Mouse (Mus musculus) MEL (cell line): ENCODE data around the gene Syt16. TPM values are rescaled to one million over a fixed set of nuclear protein-coding genes. Genes with fewer than 3 reads are reported as not detected.

Source experiments
- DNase-seq: peaks from one replicate; pipeline ENCODE4 v3.0.0; 2011; ENCODE audit warnings: low read depth, low spot score
- H3K27ac ChIP-seq: 2 replicates; pipeline ENCODE4 v1.5.1; 2012; ENCODE audit warnings: low read depth, mild to moderate bottlenecking, control low read depth, low read length, moderate library complexity; ENCODE audit not compliant: control insufficient read depth
- H3K27me3 ChIP-seq, 2 experiments: fragments of 150-350 bp in 1 of 2; sonication (generic) in 1 of 2; 2 replicates each; pipeline ENCODE4 v1.6.1; 2012; ENCODE audit warnings: low read length in 2 of 2, mild to moderate bottlenecking in 2 of 2, improper control_type of control experiment in 1 of 2, moderate library complexity in 1 of 2; ENCODE audit not compliant: insufficient read depth in 2 of 2, control insufficient read depth in 1 of 2
- H3K36me3 ChIP-seq, 2 experiments: 2 replicates each; pipeline ENCODE4 v1.6.1; 2012 to 2014; ENCODE audit warnings: low read length in 2 of 2, improper control_type of control experiment in 1 of 2, inconsistent platforms in 1 of 2, mild to moderate bottlenecking in 1 of 2; ENCODE audit not compliant: insufficient read depth in 2 of 2, control insufficient read depth in 1 of 2
- H3K4me1 ChIP-seq, 2 experiments: fragments of 150-350 bp in 1 of 2; sonication (generic) in 1 of 2; 2 replicates each; pipeline ENCODE4 v1.6.1; 2012; ENCODE audit warnings: low read length in 2 of 2, improper control_type of control experiment in 1 of 2, mild to moderate bottlenecking in 1 of 2; ENCODE audit not compliant: insufficient read depth in 2 of 2, control insufficient read depth in 1 of 2
- H3K4me3 ChIP-seq, 2 experiments: fragments of 150-350 bp in 1 of 2; sonication (generic) in 1 of 2; 2 replicates each; pipeline ENCODE4 v1.5.1; 2012; ENCODE audit warnings: low read depth in 2 of 2, low read length in 2 of 2, mild to moderate bottlenecking in 2 of 2, moderate library complexity in 2 of 2, control low read depth in 1 of 2, improper control_type of control experiment in 1 of 2; ENCODE audit not compliant: control insufficient read depth in 1 of 2, insufficient read depth in 1 of 2
- H3K79me2 ChIP-seq: 2 replicates; pipeline ENCODE4 v1.6.1; 2012; ENCODE audit warnings: mild to moderate bottlenecking, low read length, moderate library complexity; ENCODE audit not compliant: control insufficient read depth, poor library complexity, insufficient read depth
- H3K9ac ChIP-seq: 2 replicates; pipeline ENCODE4 v1.6.1; 2012; ENCODE audit warnings: low read depth, mild to moderate bottlenecking, control low read depth, low read length, moderate library complexity; ENCODE audit not compliant: control insufficient read depth, poor library complexity, severe bottlenecking
- H3K9me3 ChIP-seq: fragments of 150-350 bp; sonication (generic); replicated peaks from 2 replicates; pipeline ENCODE4 v1.6.1; 2012; ENCODE audit warnings: mild to moderate bottlenecking, low read length, improper control_type of control experiment, moderate library complexity; ENCODE audit not compliant: insufficient read depth
- BHLHE40 ChIP-seq: IDR thresholded peaks from 2 replicates; pipeline ENCODE4 v1.6.1; 2012; ENCODE audit warnings: low read depth, mild to moderate bottlenecking, inconsistent platforms, low read length, improper control_type of control experiment, borderline replicate concordance
- CHD1 ChIP-seq: IDR thresholded peaks from 2 replicates; pipeline ENCODE4 v1.6.1; 2012; ENCODE audit warnings: low read depth, mild to moderate bottlenecking, inconsistent platforms, low read length, improper control_type of control experiment
- CHD2 ChIP-seq: IDR thresholded peaks from 2 replicates; pipeline ENCODE4 v1.6.1; 2011; ENCODE audit warnings: low read length, improper control_type of control experiment
- CTCF ChIP-seq, 3 experiments: IDR thresholded peaks in 2 of 3; conservative IDR thresholded peaks in 1 of 3; 2 replicates each; pipeline ENCODE4 v1.5.1; 2011 to 2012; ENCODE audit warnings: low read length in 3 of 3, low read depth in 2 of 3, mild to moderate bottlenecking in 2 of 3, improper control_type of control experiment in 1 of 3, inconsistent platforms in 1 of 3, mixed read lengths in 1 of 3, moderate library complexity in 1 of 3; ENCODE audit not compliant: control insufficient read depth in 1 of 3, insufficient read depth in 1 of 3, poor library complexity in 1 of 3, severe bottlenecking in 1 of 3
- ELF1 ChIP-seq: IDR thresholded peaks from 2 replicates; pipeline ENCODE4 v1.6.1; 2014; ENCODE audit warnings: low read depth, mild to moderate bottlenecking, inconsistent platforms, low read length, improper control_type of control experiment, moderate library complexity
- GATA1 ChIP-seq: IDR thresholded peaks from 2 replicates; pipeline ENCODE4 v1.6.1; 2011; ENCODE audit warnings: low read depth, low read length, improper control_type of control experiment
- HCFC1 ChIP-seq: IDR thresholded peaks from 2 replicates; pipeline ENCODE4 v1.6.1; 2012; ENCODE audit warnings: low read depth, mild to moderate bottlenecking, inconsistent platforms, low read length, improper control_type of control experiment, moderate library complexity
- MAFK ChIP-seq: IDR thresholded peaks from 2 replicates; pipeline ENCODE4 v1.6.1; 2011; ENCODE audit warnings: low read depth, mild to moderate bottlenecking, low read length, improper control_type of control experiment, borderline replicate concordance
- MAX ChIP-seq: IDR thresholded peaks from 2 replicates; pipeline ENCODE4 v1.6.1; 2011; ENCODE audit warnings: low read length, improper control_type of control experiment
- MAZ ChIP-seq: IDR thresholded peaks from 2 replicates; pipeline ENCODE4 v1.6.1; 2012; ENCODE audit warnings: low read depth, mild to moderate bottlenecking, inconsistent platforms, low read length, improper control_type of control experiment
- MEF2A ChIP-seq: IDR thresholded peaks from 2 replicates; pipeline ENCODE4 v1.6.1; 2014; ENCODE audit warnings: low read depth, mild to moderate bottlenecking, inconsistent platforms, low read length, improper control_type of control experiment; ENCODE audit not compliant: poor library complexity, insufficient replicate concordance, severe bottlenecking; ENCODE audit errors: extremely low read depth
- MYB ChIP-seq: IDR thresholded peaks from 2 replicates; pipeline ENCODE4 v1.6.1; 2011; ENCODE audit warnings: mild to moderate bottlenecking, low read depth, low read length, improper control_type of control experiment
- NRF1 ChIP-seq: IDR thresholded peaks from 2 replicates; pipeline ENCODE4 v1.6.1; 2014; ENCODE audit warnings: low read depth, mild to moderate bottlenecking, inconsistent platforms, low read length, improper control_type of control experiment, moderate library complexity; ENCODE audit not compliant: poor library complexity, insufficient read depth, severe bottlenecking
- POLR2AphosphoS2 ChIP-seq: IDR thresholded peaks from 2 replicates; pipeline ENCODE4 v1.6.1; 2011; ENCODE audit warnings: low read length, improper control_type of control experiment
- RAD21 ChIP-seq: IDR thresholded peaks from 2 replicates; pipeline ENCODE4 v1.6.1; 2011; ENCODE audit warnings: mild to moderate bottlenecking, low read depth, low read length, improper control_type of control experiment
- RCOR1 ChIP-seq: IDR thresholded peaks from 2 replicates; pipeline ENCODE4 v1.6.1; 2012; ENCODE audit warnings: low read depth, mild to moderate bottlenecking, inconsistent platforms, low read length, improper control_type of control experiment
- SIN3A ChIP-seq: IDR thresholded peaks from 2 replicates; pipeline ENCODE4 v1.6.1; 2012; ENCODE audit warnings: low read length, improper control_type of control experiment, inconsistent platforms
- SMC3 ChIP-seq: IDR thresholded peaks from 2 replicates; pipeline ENCODE4 v1.6.1; 2011; ENCODE audit warnings: low read depth, low read length, improper control_type of control experiment
- TCF12 ChIP-seq: IDR thresholded peaks from 2 replicates; pipeline ENCODE4 v1.6.1; 2014; ENCODE audit warnings: low read depth, mild to moderate bottlenecking, inconsistent platforms, low read length, improper control_type of control experiment, moderate library complexity
- USF2 ChIP-seq, 2 experiments: IDR thresholded peaks; 2 replicates each; pipeline ENCODE4 v1.6.1; 2011 to 2012; ENCODE audit warnings: improper control_type of control experiment in 2 of 2, low read length in 2 of 2, borderline replicate concordance in 1 of 2, inconsistent platforms in 1 of 2, low read depth in 1 of 2, mild to moderate bottlenecking in 1 of 2; ENCODE audit not compliant: insufficient read depth in 1 of 2
- ZC3H11A ChIP-seq: IDR thresholded peaks from 2 replicates; pipeline ENCODE4 v1.6.1; 2012; ENCODE audit warnings: low read depth, mild to moderate bottlenecking, inconsistent platforms, low read length, improper control_type of control experiment
- ZMIZ1 ChIP-seq: IDR thresholded peaks from 2 replicates; pipeline ENCODE4 v1.6.1; 2012; ENCODE audit warnings: low read depth, mild to moderate bottlenecking, inconsistent platforms, low read length, improper control_type of control experiment, moderate library complexity
- polyA plus RNA-seq, 2 experiments: library from polyadenylated mRNA; stranded (reverse) in 1 of 2; unstranded in 1 of 2; fragments of >175 nt in 1 of 2; fragments of >200 nt in 1 of 2; gene quantifications; 2 replicates each; pipeline versions ENCODE4 v1.2.1 to v1.2.4; 2012; ENCODE audit warnings: low replicate concordance in 2 of 2, low read depth in 1 of 2; ENCODE audit not compliant: insufficient read length in 2 of 2, insufficient read depth in 1 of 2, missing spikeins in 1 of 2
- total RNA-seq: library from RNA; depleted of rRNA; stranded (reverse); fragments of 300-350 nt; gene quantifications from 2 replicates; pipeline ENCODE4 v1.2.3, GENCODE M21; 2012

Syt16 gene
- total and polyA plus RNA-seq, 3 experiments = 0.07 TPM; not detected in 2

GRCm38 (mm10) chr12:74316989-74317759 is 319.7 kb downstream of the Syt16 start:
- peak; percentile 50 for DNase-seq
- Histone ChIP-seq H3K4me1 (no peaks in the 10 kb centered on the region), H3K4me3 (no peak overlapping the region), H3K27me3 (no peaks in the 10 kb centered on the region), H3K9me3 (no peaks in the 10 kb centered on the region), H3K27ac (no peak overlapping the region), H3K79me2 (no peaks in the 10 kb centered on the region), H3K9ac (no peak overlapping the region), H3K36me3 (no peaks in the 10 kb centered on the region)
- TF ChIP-seq POLR2AphosphoS2 (no peak), SMC3 (peak; percentile 56), TCF12 (no peak), MEF2A (no peak), CTCF (IDR thresholded peaks at IDR 0.05 in 2 of 3, conservative IDR thresholded peaks at IDR 0.05 in 1 of 3; ENCODE audit: control insufficient read depth in 1 of 3, insufficient read depth in 1 of 3, low read depth in 2 of 3, low read length in 3 of 3, poor library complexity in 1 of 3, severe bottlenecking in 1 of 3) (peak; percentile 54 to 60 (median 55)), RAD21 (peak; percentile 15), MYB (no peak)
- TF ChIP-seq, all 39 proteins: peak for 3

- no peak overlapping the region for H3K27ac ChIP-seq
- H3K4me1 ChIP-seq = no peaks in the 10 kb centered on the region
- TF ChIP-seq HCFC1 (no peak), RCOR1 (no peak), CHD1 (no peak), USF2 (IDR thresholded peaks at IDR 0.05; ENCODE audit: borderline replicate concordance in 1 of 2, insufficient read depth in 1 of 2, low read depth in 1 of 2, low read length in 2 of 2) (no peak), ZMIZ1 (no peak), ZC3H11A (peak; percentile 72), NRF1 (no peak), CTCF (IDR thresholded peaks at IDR 0.05 in 2 of 3, conservative IDR thresholded peaks at IDR 0.05 in 1 of 3; ENCODE audit: control insufficient read depth in 1 of 3, insufficient read depth in 1 of 3, low read depth in 2 of 3, low read length in 3 of 3, poor library complexity in 1 of 3, severe bottlenecking in 1 of 3) (peak; percentile 84 to 87 (median 86)), SIN3A (no peak), CHD2 (no peak), GATA1 (no peak), MYB (no peak), BHLHE40 (no peak), MAZ (no peak), ELF1 (no peak), SMC3 (peak; percentile 90), MAX (no peak), RAD21 (peak; percentile 91), MAFK (no peak)
- peak; percentile 62 for DNase-seq
- H3K4me3 ChIP-seq = no peak overlapping the region
- no peak overlapping the region for H3K9ac ChIP-seq
- H3K9me3 ChIP-seq = no peaks in the 10 kb centered on the region
- no peaks in the 10 kb centered on the region for H3K36me3 ChIP-seq
- no peaks in the 10 kb centered on the region for H3K79me2 ChIP-seq
- no peaks in the 10 kb centered on the region for H3K27me3 ChIP-seq
These were observed 322.9 kb downstream of the Syt16 start for GRCm38 (mm10) chr12:74320318-74320717.
